Comparison of ENCODE assay signal across 18 mouse cellular contexts in the genomic region with DNA sequence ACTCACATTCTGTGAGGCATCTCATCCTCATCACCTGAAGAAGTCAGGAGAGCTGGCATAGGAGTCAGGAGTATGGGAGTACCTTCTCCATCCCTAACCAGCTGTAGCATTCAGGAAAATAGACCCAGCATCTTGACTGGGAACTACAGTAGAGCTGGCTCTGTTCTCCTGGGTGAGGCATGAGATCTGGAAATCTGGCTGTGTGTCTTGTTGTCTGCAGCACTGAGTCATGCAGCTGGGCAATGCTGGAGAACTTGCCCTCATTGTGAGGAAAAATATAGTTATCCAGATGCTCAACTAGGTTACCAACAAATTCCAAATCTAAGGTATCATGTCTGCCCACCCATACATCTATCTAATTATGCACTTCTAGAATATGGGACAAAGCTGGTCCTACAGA.
DNase-seq lines count a peak whose midpoint lies in the region; ATAC-seq lines count a peak whose summit lies in the region.
"Had no signal": no experiment of that assay in that cellular context is flagged by ENCODE, and none has a peak within 500 bp of the region (broad histone marks: within the 10 kb centered on the region; RNA-seq: fewer than 3 reads in every experiment).

No protein-coding gene starts in this region.

- peak; percentile 92 for ATAC-seq in frontal cortex, adult (ENCODE audit: low TSS enrichment)
- ATAC-seq: forebrain, embryonic 13.5 days; forebrain, embryonic 15.5 days had no signal

- no peak for DNase-seq in frontal cortex, postnatal 10 days (ENCODE audit: low spot score in 2 of 2)
- peak; percentile 3 for DNase-seq in left cerebral cortex, adult 11 months (ENCODE audit: low spot score)
- DNase-seq in left cerebral cortex, adult 9 months (ENCODE audit: low spot score in 2 of 2) = no peak
- DNase-seq in right cerebral cortex, adult 18-20 months = peak; percentile 30
- no peak for DNase-seq in right cerebral cortex, postnatal 14 days
- no peak for DNase-seq in urinary bladder, adult 2 months (ENCODE audit: low spot score)
- DNase-seq: adrenal gland, adult 2 months; adrenal gland, postnatal 10 days; adrenal gland, postnatal 25 days; B cell, adult 2 months; cerebellum, adult 11-12 months; cerebellum, adult 2 months; cerebellum, adult 9-10 months; cerebellum, postnatal 10 days; cerebellum, postnatal 25 days had no signal

Comparison
In these comparisons a context has a peak if more than half of its experiments do, and no peak if none do; other contexts are left out.
1. DNase-seq: peak in left cerebral cortex, adult 11 months (single experiment) and right cerebral cortex, adult 18-20 months (single experiment); none in frontal cortex, postnatal 10 days (0 of 2), left cerebral cortex, adult 9 months (0 of 2), right cerebral cortex, postnatal 14 days (single experiment) and urinary bladder, adult 2 months (single experiment).